Mouse (Mus musculus) C2C12 (cell line): ENCODE data around the gene Tmem98.

Experiments used
- CEBPB ChIP-seq: IDR thresholded peaks from one replicate; pipeline ENCODE4 v1.6.1; 2011; ENCODE audit warnings: low read depth, mild to moderate bottlenecking, control low read depth, moderate library complexity
- CTCF ChIP-seq: IDR thresholded peaks from one replicate; pipeline ENCODE4 v1.5.1; 2011; ENCODE audit not compliant: control insufficient read depth, insufficient read depth, insufficient read length
- MAX ChIP-seq: IDR thresholded peaks from one replicate; pipeline ENCODE4 v1.6.1; 2011; ENCODE audit warnings: mild to moderate bottlenecking, control low read depth
- USF1 ChIP-seq: IDR thresholded peaks from one replicate; pipeline ENCODE4 v1.6.1; 2011; ENCODE audit warnings: low read depth, mild to moderate bottlenecking, control low read depth, moderate library complexity

- no peak for TF ChIP-seq CTCF
- TF ChIP-seq USF1: no peak
- TF ChIP-seq CEBPB: no peak
- TF ChIP-seq MAX: no peak
Measured at GRCm38 (mm10) chr11:80762066-80762465, 47.9 kb upstream of the Tmem98 start.
